Mouse (Mus musculus) limb, embryonic 11.5 days (tissue): ENCODE data around the gene Camk1d. TPM values are rescaled to one million over a fixed set of nuclear protein-coding genes. Genes with fewer than 3 reads are reported as not detected.

ENCODE experiments used
- ATAC-seq: fragments of 200-750 bp; cut with Nextera tagmentation; 2 replicates; pipeline ENCODE4 v1.8.0; 2017; ENCODE audit warnings: low read depth; ENCODE audit not compliant: insufficient number of reproducible peaks, low FRiP score, low TSS enrichment
- DNase-seq: peaks from one replicate; pipeline ENCODE4 v3.0.0-alpha.2; 2015; ENCODE audit warnings: low spot score
- H3K27ac ChIP-seq: fragments of 300-500 bp; sonication (generic); replicated peaks from 2 replicates; pipeline ENCODE4 v1.5.1; 2014; ENCODE audit warnings: low read depth, mild to moderate bottlenecking, low read length
- H3K27me3 ChIP-seq: fragments of 300-500 bp; sonication (generic); 2 replicates; pipeline ENCODE4 v1.6.1; 2014; ENCODE audit warnings: mild to moderate bottlenecking, low read length, mixed read lengths; ENCODE audit not compliant: control insufficient read depth, insufficient read depth
- H3K36me3 ChIP-seq: fragments of 300-500 bp; sonication (generic); 2 replicates; pipeline ENCODE4 v1.6.1; 2014; ENCODE audit warnings: mild to moderate bottlenecking, low read length, moderate library complexity, mixed read lengths; ENCODE audit not compliant: control insufficient read depth, insufficient read depth
- H3K4me1 ChIP-seq: fragments of 300-500 bp; sonication (generic); 2 replicates; pipeline ENCODE4 v1.6.1; 2014; ENCODE audit warnings: low read length, mixed read lengths; ENCODE audit not compliant: control insufficient read depth, insufficient read depth
- H3K4me2 ChIP-seq: fragments of 300-500 bp; sonication (generic); 2 replicates; pipeline ENCODE4 v1.6.1; 2014; ENCODE audit warnings: low read depth, mild to moderate bottlenecking, moderate library complexity; ENCODE audit not compliant: severe bottlenecking
- H3K4me3 ChIP-seq: fragments of 300-500 bp; sonication (generic); 2 replicates; pipeline ENCODE4 v1.5.1; 2014; ENCODE audit warnings: low read depth, low read length
- H3K9ac ChIP-seq: fragments of 300-500 bp; sonication (generic); 2 replicates; pipeline ENCODE4 v1.6.1; 2014; ENCODE audit warnings: mild to moderate bottlenecking, low read length
- H3K9me3 ChIP-seq: fragments of 300-500 bp; sonication (generic); 2 replicates; pipeline ENCODE4 v1.6.1; 2016; ENCODE audit warnings: low read length; ENCODE audit not compliant: control insufficient read depth
- WGBS: fragments of 180-500 bp; shearing (Covaris S2); extraction: QIAGEN DNeasy Blood & Tissue Kit; methylation state at CpG from one replicate; pipeline ENCODE4 v1.1.7; 2014; 5-methylcytosine and 5-hydroxymethylcytosine counted together
- polyA plus RNA-seq: library from polyadenylated mRNA; unstranded; fragments of >200 nt; fragmentation: Nextera tagmentation; extraction: Ambion mirVana; gene quantifications from 2 replicates; pipeline ENCODE4 v1.2.1, GENCODE M21; 2014

The Camk1d gene
- polyA plus RNA-seq, 1 experiment from 2014 or later, result 0.92 TPM

GRCm38 (mm10) chr2:5648764-5649163 lies 65.6 kb downstream of the Camk1d start:
- no peak for DNase-seq
- Histone ChIP-seq H3K4me2 (no peak overlapping the region), H3K9ac (no peak overlapping the region), H3K4me1 (no peaks in the 10 kb centered on the region), H3K9me3 (no peaks in the 10 kb centered on the region), H3K4me3 (no peak overlapping the region), H3K27me3 (no peaks in the 10 kb centered on the region), H3K27ac (no peak overlapping the region), H3K36me3 (no peaks in the 10 kb centered on the region)
- no peak for ATAC-seq
- 82% methylated on average over 6 of the region's 6 CpGs for WGBS

GRCm38 (mm10) chr2:5646322-5646721 lies 68.0 kb downstream of the Camk1d start:
- Histone ChIP-seq H3K9me3 (no peaks in the 10 kb centered on the region), H3K4me3 (no peak overlapping the region), H3K27ac (no peak overlapping the region), H3K4me2 (no peak overlapping the region), H3K27me3 (no peaks in the 10 kb centered on the region), H3K4me1 (no peaks in the 10 kb centered on the region), H3K9ac (no peak overlapping the region), H3K36me3 (no peaks in the 10 kb centered on the region)
- no peak for ATAC-seq
- no peak for DNase-seq
- WGBS, result 87% methylated on average over 5 of the region's 5 CpGs

- H3K36me3 ChIP-seq, result no peaks in the 10 kb centered on the region
- ATAC-seq (no peak), DNase-seq (no peak)
- H3K9me3 ChIP-seq, result no peaks in the 10 kb centered on the region
- no peak overlapping the region for H3K27ac ChIP-seq
- WGBS, result 91% methylated on average over 2 of the region's 2 CpGs
- H3K9ac ChIP-seq, result no peak overlapping the region
- H3K4me3 ChIP-seq, result no peak overlapping the region
- no peaks in the 10 kb centered on the region for H3K27me3 ChIP-seq
- H3K4me2 ChIP-seq, result no peak overlapping the region
- no peaks in the 10 kb centered on the region for H3K4me1 ChIP-seq
These were observed 68.7 kb downstream of the Camk1d start for GRCm38 (mm10) chr2:5645584-5645983.

GRCm38 (mm10) chr2:5643937-5644336 lies 70.4 kb downstream of the Camk1d start:
- H3K9ac ChIP-seq, result no peak overlapping the region
- DNase-seq, result no peak
- no peaks in the 10 kb centered on the region for H3K27me3 ChIP-seq
- H3K36me3 ChIP-seq, result no peaks in the 10 kb centered on the region
- H3K27ac ChIP-seq, result no peak overlapping the region
- no peaks in the 10 kb centered on the region for H3K9me3 ChIP-seq
- WGBS, result 70% methylated on average over 3 of the region's 3 CpGs
- ATAC-seq, result no peak
- H3K4me3 ChIP-seq, result no peak overlapping the region
- H3K4me1 ChIP-seq, result no peaks in the 10 kb centered on the region
- H3K4me2 ChIP-seq, result no peak overlapping the region

GRCm38 (mm10) chr2:5643226-5643625 lies 71.1 kb downstream of the Camk1d start:
- H3K4me2 ChIP-seq, result no peak overlapping the region
- no peaks in the 10 kb centered on the region for H3K36me3 ChIP-seq
- no peak overlapping the region for H3K27ac ChIP-seq
- H3K9me3 ChIP-seq, result no peaks in the 10 kb centered on the region
- WGBS, result 44% methylated on average over 7 of the region's 7 CpGs
- no peaks in the 10 kb centered on the region for H3K27me3 ChIP-seq
- ATAC-seq (no peak), DNase-seq (no peak)
- H3K4me3 ChIP-seq, result no peak overlapping the region
- no peak overlapping the region for H3K9ac ChIP-seq
- H3K4me1 ChIP-seq, result no peaks in the 10 kb centered on the region

- WGBS, result 59% methylated on average over 5 of the region's 5 CpGs
- H3K27me3 ChIP-seq, result no peaks in the 10 kb centered on the region
- no peaks in the 10 kb centered on the region for H3K4me1 ChIP-seq
- H3K4me3 ChIP-seq, result no peak overlapping the region
- no peaks in the 10 kb centered on the region for H3K9me3 ChIP-seq
- ATAC-seq (0 out of 2 replicates have a peak, but pooled peaks have one; percentile 47), DNase-seq (no peak)
- no peak overlapping the region for H3K9ac ChIP-seq
- H3K27ac ChIP-seq, result no peak overlapping the region
- no peaks in the 10 kb centered on the region for H3K36me3 ChIP-seq
- no peak overlapping the region for H3K4me2 ChIP-seq
These were observed 71.7 kb downstream of the Camk1d start for GRCm38 (mm10) chr2:5642624-5643023.

GRCm38 (mm10) chr2:5641678-5642077 lies 72.6 kb downstream of the Camk1d start:
- no peak overlapping the region for H3K27ac ChIP-seq
- ATAC-seq (no peak), DNase-seq (no peak)
- no peak overlapping the region for H3K4me2 ChIP-seq
- no peak overlapping the region for H3K9ac ChIP-seq
- no peaks in the 10 kb centered on the region for H3K9me3 ChIP-seq
- no peaks in the 10 kb centered on the region for H3K36me3 ChIP-seq
- H3K4me1 ChIP-seq, result no peaks in the 10 kb centered on the region
- no peaks in the 10 kb centered on the region for H3K27me3 ChIP-seq
- H3K4me3 ChIP-seq, result no peak overlapping the region
- 75% methylated on average over 5 of the region's 5 CpGs for whole genome bisulfite sequencing

GRCm38 (mm10) chr2:5640586-5640985 lies 73.7 kb downstream of the Camk1d start:
- Histone ChIP-seq H3K9ac (no peak overlapping the region), H3K9me3 (no peaks in the 10 kb centered on the region), H3K4me3 (no peak overlapping the region), H3K27ac (no peak overlapping the region), H3K27me3 (no peaks in the 10 kb centered on the region), H3K36me3 (no peaks in the 10 kb centered on the region), H3K4me2 (no peak overlapping the region), H3K4me1 (no peaks in the 10 kb centered on the region)
- ATAC-seq (no peak), DNase-seq (no peak)
- WGBS, result 91% methylated on average over 5 of the region's 5 CpGs
